Mouse (Mus musculus) heart, postnatal 0 days (tissue): ENCODE measurements around the gene Tars2. TPM values are rescaled to one million over a fixed set of nuclear protein-coding genes. Genes with fewer than 3 reads are reported as not detected.
"Not testable (repeated sequence)": the region's sequence is repeated elsewhere in the genome, so short reads cannot be mapped to it uniquely, and the experiment has no call there.

Experiments used
- ATAC-seq: fragments of 200-750 bp; cut with Nextera tagmentation; 2 replicates; pipeline ENCODE4 v1.8.0; 2017; ENCODE audit warnings: low read depth, moderate number of reproducible peaks, moderate library complexity; ENCODE audit not compliant: insufficient read depth
- DNase-seq: peaks from one replicate; pipeline ENCODE4 v3.0.0-alpha.2; 2016; ENCODE audit warnings: low spot score
- H3K27ac ChIP-seq: fragments of 300-500 bp; sonication (generic); 2 replicates; pipeline ENCODE4 v1.5.1; 2014; ENCODE audit warnings: low read depth, mild to moderate bottlenecking
- H3K27me3 ChIP-seq: fragments of 300-500 bp; sonication (generic); 2 replicates; pipeline ENCODE4 v1.6.1; 2014; ENCODE audit warnings: low read length, mixed read lengths; ENCODE audit not compliant: control insufficient read depth, insufficient read depth
- H3K36me3 ChIP-seq: fragments of 300-500 bp; sonication (generic); replicated peaks from 2 replicates; pipeline ENCODE4 v1.6.1; 2014; ENCODE audit warnings: low read length, mixed read lengths; ENCODE audit not compliant: control insufficient read depth, insufficient read depth
- H3K4me1 ChIP-seq: fragments of 300-500 bp; sonication (generic); 2 replicates; pipeline ENCODE4 v1.6.1; 2014; ENCODE audit warnings: antibody characterized with exemption; ENCODE audit not compliant: control insufficient read depth, insufficient read depth
- H3K4me2 ChIP-seq: fragments of 300-500 bp; sonication (generic); 2 replicates; pipeline ENCODE4 v1.6.1; 2014; ENCODE audit warnings: low read depth, mild to moderate bottlenecking, low read length, moderate library complexity
- H3K4me3 ChIP-seq: fragments of 300-500 bp; sonication (generic); 2 replicates; pipeline ENCODE4 v1.5.1; 2014; ENCODE audit warnings: low read depth, low read length
- H3K9ac ChIP-seq: fragments of 300-500 bp; sonication (generic); replicated peaks from 2 replicates; pipeline ENCODE4 v1.6.1; 2014; ENCODE audit warnings: low read depth, low read length, mixed read lengths
- H3K9me3 ChIP-seq: fragments of 300-500 bp; sonication (generic); replicated peaks from 2 replicates; pipeline ENCODE4 v1.6.1; 2016; ENCODE audit warnings: low read length; ENCODE audit not compliant: control insufficient read depth
- CTCF ChIP-seq: IDR thresholded peaks from 2 replicates; pipeline ENCODE4 v1.5.1; 2016; ENCODE audit warnings: antibody characterized with exemption, control low read depth, low read depth
- EP300 ChIP-seq: IDR thresholded peaks from 2 replicates; pipeline ENCODE4 v1.6.1; 2016; ENCODE audit warnings: antibody characterized with exemption, low read depth
- WGBS: fragments of 180-500 bp; shearing (Covaris S2); extraction: QIAGEN DNeasy Blood & Tissue Kit; methylation state at CpG from one replicate; pipeline ENCODE4 v1.1.7; 2014; 5-methylcytosine and 5-hydroxymethylcytosine counted together
- polyA plus RNA-seq: library from polyadenylated mRNA; unstranded; fragments of >200 nt; fragmentation: Nextera tagmentation; extraction: Ambion mirVana; gene quantifications from 2 replicates; pipeline ENCODE4 v1.2.1, GENCODE M21; 2015
- total RNA-seq: library from RNA; depleted of rRNA; stranded (reverse); fragments of >200 nt; gene quantifications from 2 replicates; pipeline ENCODE4 v1.2.3, GENCODE M21; 2014; ENCODE audit warnings: low replicate concordance; rRNA removed

Gene Tars2
- total RNA-seq (43.5 and 47.1 TPM in 2 replicates), polyA plus RNA-seq (30.0 and 30.3 TPM in 2 replicates)

DNA sequence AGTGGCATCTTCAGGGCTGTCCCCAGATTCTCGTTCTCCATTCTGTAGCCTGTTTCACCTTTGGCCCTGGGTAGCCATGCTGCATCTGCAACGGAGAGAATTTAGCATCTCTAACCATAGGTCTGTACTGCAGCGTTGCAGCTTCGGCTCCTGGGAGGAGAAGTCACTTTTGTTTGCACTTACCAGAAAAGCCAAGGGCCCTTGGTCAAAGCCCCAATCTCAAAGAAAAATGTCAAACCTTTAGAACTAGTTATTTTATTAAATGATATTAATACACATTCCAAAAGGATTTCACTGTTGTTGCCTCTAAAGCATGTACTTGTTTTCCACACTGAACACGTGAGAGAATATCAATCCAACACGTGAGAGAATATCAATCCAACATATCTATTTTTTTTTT lies at the start of gene Tars2:
Gene Tars2 (minus strand): TSS at position 101 of the 400 bp plus-strand sequence.
- Histone ChIP-seq H3K4me2 (no peak within 1 kb of the TSS), H3K9ac (no peak within 1 kb of the TSS), H3K9me3 (no peaks in the 10 kb centered on the region), H3K27ac (no peak within 1 kb of the TSS), H3K27me3 (no peaks in the 10 kb centered on the region), H3K4me3 (no peak within 1 kb of the TSS), H3K4me1 (peaks cover 8% of the 10 kb centered on the region; the same call in 1 of the 2 replicates), H3K36me3 (peaks cover 16% of the 10 kb centered on the region)
- WGBS: 84% methylated on average over 6 of the region's 6 CpGs
- DNase-seq (no peak), ATAC-seq (no peak)
- TF ChIP-seq EP300 (no peak), CTCF (no peak)

DNA sequence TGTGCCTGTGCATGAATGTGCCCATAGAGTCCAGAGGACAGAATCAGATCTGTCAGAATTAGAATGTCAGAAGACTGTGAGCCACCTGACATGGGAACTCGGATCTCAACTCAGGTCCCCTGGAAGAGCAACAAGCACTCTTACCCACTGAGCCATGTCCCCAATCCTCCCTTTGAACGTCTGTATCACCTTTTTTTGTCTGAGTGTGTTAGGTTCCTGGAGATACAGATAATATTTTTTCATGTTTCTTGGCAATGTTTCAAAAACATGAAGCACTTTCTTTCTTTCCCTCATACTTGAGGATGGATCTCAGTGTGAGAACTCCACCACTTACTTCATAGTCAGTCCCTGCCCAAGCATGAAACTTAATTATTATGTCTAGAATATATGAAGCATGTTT lies 48.4 kb upstream of the Tars2 start:
- Histone ChIP-seq H3K4me2 (no peak overlapping the region), H3K36me3 (peaks cover 11% of the 10 kb centered on the region), H3K4me1 (0 out of 2 replicates have a peak, but pooled peaks cover 5% of the 10 kb centered on the region), H3K9me3 (no peaks in the 10 kb centered on the region), H3K27me3 (no peaks in the 10 kb centered on the region), H3K27ac (no peak overlapping the region), H3K4me3 (no peak overlapping the region), H3K9ac (no peak overlapping the region)
- WGBS: 24% methylated on average over 2 of the region's 2 CpGs
- ATAC-seq (no peak), DNase-seq (no peak)
- TF ChIP-seq EP300 (no peak), CTCF (no peak)

DNA sequence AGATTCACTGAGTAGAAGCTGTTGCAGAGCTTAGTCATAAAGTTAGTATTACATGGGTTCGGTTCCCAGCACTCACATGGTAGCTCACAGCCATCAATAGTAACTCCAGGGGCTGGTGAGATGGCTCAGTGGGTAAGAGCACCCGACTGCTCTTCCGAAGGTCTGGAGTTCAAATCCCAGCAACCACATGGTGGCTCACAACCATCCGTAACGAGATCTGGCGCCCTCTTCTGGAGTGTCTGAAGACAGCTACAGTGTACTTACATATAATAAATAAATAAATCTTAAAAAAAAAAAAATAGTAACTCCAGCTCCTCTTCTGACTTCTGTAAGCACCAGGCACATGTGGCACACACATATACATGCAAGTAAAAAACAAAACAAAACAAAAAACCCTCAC lies 47.6 kb upstream of the Tars2 start:
- H3K9me3 ChIP-seq, H3K27ac ChIP-seq, H3K4me1 ChIP-seq, ATAC-seq, H3K4me2 ChIP-seq, DNase-seq, H3K9ac ChIP-seq, H3K4me3 ChIP-seq, H3K27me3 ChIP-seq: not testable (repeated sequence)
- 96% methylated on average over 3 of the region's 6 CpGs for WGBS
- H3K36me3 ChIP-seq: peaks cover 11% of the 10 kb centered on the region

DNA sequence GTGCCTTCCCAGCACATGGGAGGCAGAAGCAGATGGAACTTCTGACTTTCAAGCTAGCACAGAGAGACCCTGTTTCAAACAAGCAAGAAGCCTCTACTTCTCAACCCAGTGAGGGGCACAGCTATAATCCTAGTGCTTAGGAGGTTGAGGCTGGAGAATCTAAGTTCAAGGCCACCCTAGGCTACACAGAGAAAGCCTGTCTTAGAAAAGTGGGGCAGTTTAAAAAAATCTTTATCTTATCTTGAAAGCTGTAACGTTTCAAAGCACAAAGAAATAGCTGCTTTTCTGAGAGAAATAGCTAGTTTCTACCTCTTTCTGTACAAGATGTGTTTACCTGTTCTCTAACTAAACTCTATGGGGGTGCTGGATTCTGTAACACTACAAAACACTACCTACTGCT lies 46.7 kb upstream of the Tars2 start:
- Histone ChIP-seq H3K4me2 (no peak overlapping the region), H3K36me3 (peaks cover 11% of the 10 kb centered on the region), H3K4me3 (no peak overlapping the region), H3K4me1 (0 out of 2 replicates have a peak, but pooled peaks cover 5% of the 10 kb centered on the region), H3K9me3 (no peaks in the 10 kb centered on the region), H3K9ac (no peak overlapping the region), H3K27ac (no peak overlapping the region), H3K27me3 (no peaks in the 10 kb centered on the region)
- no peak for DNase-seq
- WGBS: 25% methylated on average over 1 of the region's 1 CpGs
- TF ChIP-seq EP300: no peak
- ATAC-seq: no peak

DNA sequence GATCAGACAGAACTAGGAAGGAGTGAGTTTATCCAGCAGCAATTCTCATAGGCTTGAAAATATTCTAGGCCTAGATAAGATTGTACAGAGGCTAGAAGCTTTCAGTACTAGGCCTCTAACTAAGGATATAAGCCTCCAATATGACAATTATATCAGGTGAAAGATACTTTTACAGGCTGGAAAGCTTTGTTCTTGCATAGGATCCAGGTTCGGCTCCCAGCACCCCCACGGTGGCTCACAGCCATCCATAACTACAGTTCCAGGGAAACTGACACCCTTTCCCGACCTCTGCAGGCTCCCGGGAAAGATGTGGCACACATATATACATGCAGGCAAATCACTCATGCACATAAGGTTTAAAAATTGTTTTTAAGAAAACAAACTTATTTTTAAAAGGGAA lies 43.8 kb upstream of the Tars2 start:
- Histone ChIP-seq H3K36me3 (peaks cover 11% of the 10 kb centered on the region), H3K27ac (no peak overlapping the region), H3K9ac (no peak overlapping the region), H3K4me2 (no peak overlapping the region), H3K4me3 (no peak overlapping the region), H3K4me1 (0 out of 2 replicates have a peak, but pooled peaks cover 5% of the 10 kb centered on the region), H3K27me3 (no peaks in the 10 kb centered on the region), H3K9me3 (no peaks in the 10 kb centered on the region)
- no peak for DNase-seq
- WGBS: 90% methylated on average over 4 of the region's 4 CpGs
- no peak for TF ChIP-seq EP300
- no peak for TF ChIP-seq CTCF
- no peak for ATAC-seq

DNA sequence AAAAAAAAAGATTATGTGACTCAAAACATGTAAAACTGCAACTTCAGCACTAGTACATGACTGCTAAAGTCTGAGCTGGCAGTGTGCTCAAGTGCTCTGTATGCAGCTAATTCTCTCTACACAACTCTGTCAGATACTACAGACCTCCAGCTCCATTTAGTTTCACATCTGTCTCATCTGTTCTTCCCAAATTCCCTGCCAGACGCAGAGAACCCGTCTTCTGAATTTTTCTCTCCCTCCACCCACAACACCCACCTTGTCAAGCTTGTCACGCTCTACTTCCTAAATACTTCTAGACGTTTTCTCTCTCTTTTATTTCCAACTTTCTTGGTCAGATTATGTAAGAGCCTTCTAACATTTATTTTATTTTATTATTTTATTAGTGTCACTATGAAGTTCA lies 38.8 kb upstream of the Tars2 start:
- ATAC-seq (no peak), DNase-seq (no peak)
- no peak overlapping the region for H3K4me3 ChIP-seq
- no peaks in the 10 kb centered on the region for H3K36me3 ChIP-seq
- no peak overlapping the region for H3K9ac ChIP-seq
- H3K27me3 ChIP-seq: no peaks in the 10 kb centered on the region
- 76% methylated on average over 4 of the region's 4 CpGs for WGBS
- no peaks in the 10 kb centered on the region for H3K9me3 ChIP-seq
- TF ChIP-seq CTCF (no peak), EP300 (no peak)
- H3K27ac ChIP-seq: no peak overlapping the region
- H3K4me1 ChIP-seq: no peaks in the 10 kb centered on the region
- no peak overlapping the region for H3K4me2 ChIP-seq
